ENCODE assay signal across 8 mouse cellular contexts in the genomic region with DNA sequence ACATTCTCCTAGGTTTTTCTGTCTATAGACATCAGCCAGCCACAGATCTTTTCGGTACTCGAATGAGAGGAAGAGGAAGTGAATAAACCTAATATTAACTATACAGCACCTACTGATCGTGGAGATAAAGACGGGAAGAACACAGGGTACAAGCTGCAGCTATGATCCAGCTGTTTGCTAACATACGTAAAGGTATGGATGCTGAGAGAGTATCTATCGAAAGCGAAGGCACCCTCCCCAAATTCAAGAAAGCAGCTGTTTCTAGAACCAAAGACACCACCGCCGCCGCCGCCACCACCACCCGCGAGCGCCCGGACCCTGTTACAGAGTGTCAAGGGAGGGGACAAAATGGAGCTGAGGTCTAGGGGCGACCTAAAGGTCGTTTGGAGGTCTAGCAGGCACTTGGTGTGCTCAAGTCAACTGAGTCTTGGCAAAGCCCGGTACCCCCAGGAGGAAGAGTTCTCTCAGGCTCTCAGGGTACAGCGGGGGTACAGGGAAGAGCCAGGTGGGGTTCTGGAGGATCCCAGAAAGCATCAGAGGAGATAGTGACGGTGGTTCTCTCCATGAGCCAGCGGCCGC. TPM values are rescaled to one million over a fixed set of nuclear protein-coding genes. Genes with fewer than 3 reads are reported as not detected.
A peak's percentile ranks its signal among the peaks of the same experiment; 100 is the strongest.
DNase-seq lines count a peak whose midpoint lies in the region; ATAC-seq and TF ChIP-seq lines count a peak whose summit lies in the region.

No protein-coding gene starts in this region.

- no peak for TF ChIP-seq CTCF in C2C12 (IDR thresholded peaks at IDR 0.05; ENCODE audit: control insufficient read depth, insufficient read depth, insufficient read length)

- H3K27me3 ChIP-seq in C2C12 (ENCODE audit: control insufficient read depth, insufficient read depth, insufficient read length) = no peaks in the 10 kb centered on the region
- H3K27me3 ChIP-seq in heart, embryonic 15.5 days = no peaks in the 10 kb centered on the region

- ATAC-seq in heart, embryonic 15.5 days (replicated peaks; ENCODE audit: insufficient number of reproducible peaks, insufficient read depth, low FRiP score, low read depth) = peak; percentile 7; the same call in 1 of the 2 replicates

- peak; percentile 8 to 10 for DNase-seq in CD8-positive naive resting alpha-beta T cell, adult 2 months (ENCODE audit: low read depth in 2 of 2, low spot score in 2 of 2)
- peak; percentile 6 to 10 for DNase-seq in cerebellum, postnatal 36 days
- DNase-seq in layer of hippocampus, postnatal 25 days (ENCODE audit: extremely low spot score in 1 of 2, low spot score in 1 of 2) = peak; percentile 10 to 14
- peak; percentile 8 to 22 for DNase-seq in spleen, adult 18-20 months
- DNase-seq in ovary, postnatal 10 days (ENCODE audit: low spot score) = no peak

- H3K9me3 ChIP-seq in heart, embryonic 15.5 days (replicated peaks) = no peaks in the 10 kb centered on the region

- peaks cover 44% of the 10 kb centered on the region for H3K79me3 ChIP-seq in C2C12 (ENCODE audit: low read depth)

- H3K79me2 ChIP-seq in C2C12 (ENCODE audit: control insufficient read depth, insufficient read depth) = peaks cover 54% of the 10 kb centered on the region
- peaks cover 44% of the 10 kb centered on the region for H3K79me2 ChIP-seq in macrophage (ENCODE audit: inconsistent target)

- H3K4me1 ChIP-seq in heart, embryonic 15.5 days (replicated peaks) = no peaks in the 10 kb centered on the region

- H3K4me2 ChIP-seq in heart, embryonic 15.5 days = peak overlapping the region; percentile 60

- peak overlapping the region; percentile 71 for H3K9ac ChIP-seq in heart, embryonic 15.5 days

- peak overlapping the region; percentile 49 for H3K4me3 ChIP-seq in C2C12 (ENCODE audit: insufficient read depth, poor library complexity, severe bottlenecking)
- H3K4me3 ChIP-seq in heart, embryonic 15.5 days = peak overlapping the region; percentile 76
- H3K4me3 ChIP-seq in macrophage (ENCODE audit: inconsistent target) = peak overlapping the region; percentile 76

- peak overlapping the region; percentile 93 for H3ac ChIP-seq in C2C12 (ENCODE audit: control insufficient read depth, insufficient read length, low read depth)

- no peaks in the 10 kb centered on the region for H3K36me3 ChIP-seq in C2C12 (ENCODE audit: control insufficient read depth, insufficient read depth)
- H3K36me3 ChIP-seq in heart, embryonic 15.5 days = no peaks in the 10 kb centered on the region
- no peaks in the 10 kb centered on the region for H3K36me3 ChIP-seq in macrophage (ENCODE audit: inconsistent target)

- 10% methylated on average over 22 of the region's 22 CpGs for WGBS in heart, embryonic 15.5 days
- 12% methylated on average over 20 of the region's 22 CpGs for WGBS in macrophage (ENCODE audit: missing documents)

- H3K27ac ChIP-seq in heart, embryonic 15.5 days = peak overlapping the region; percentile 90
- H3K27ac ChIP-seq in macrophage = peak overlapping the region; percentile 91

TF ChIP-seq in C2C12, 6 proteins besides CTCF, POLR2A, EP300 and RAD21:
- no peak for TF ChIP-seq MAX (IDR thresholded peaks at IDR 0.05)
- TF ChIP-seq CEBPB (IDR thresholded peaks at IDR 0.05; ENCODE audit: low read depth) = no peak

RNA-seq across cellular contexts. Expression of gene Acsl4, which starts 0.7 kb away (rescaled TPM):
- 10.1 TPM for polyA plus RNA-seq in C2C12 (2012; fragmentation: generic; extraction: Trizol)
- polyA plus RNA-seq in heart, embryonic 15.5 days (2015; fragmentation: Nextera tagmentation; extraction: Ambion mirVana) = 13.1 and 13.5 TPM in 2 replicates
- 10 to 100 TPM; 65.5 to 69.0 TPM for total RNA-seq in layer of hippocampus, postnatal 25 days (2021)
- total RNA-seq in macrophage (2018; cell fraction: chromatin; rRNA removed) = 100 to 1,000 TPM in 5 of 26 experiments, 10 to 100 TPM in 21; 27.1 to 119 (median 66.9) TPM
- 10 to 100 TPM; 42.2 to 69.6 (median 57.6) TPM for total RNA-seq in macrophage (2018; cell fraction: cytosol; rRNA removed)
- total RNA-seq in macrophage (2018; cell fraction: nucleus; rRNA removed) = 100 to 1,000 TPM in 2 of 26 experiments, 10 to 100 TPM in 24; 30.0 to 108 (median 66.2) TPM
- polyA plus RNA-seq in macrophage (2018) = 30.4 to 40.0 TPM (median 32.2 TPM) in 3 replicates
